Mouse (Mus musculus): Measurements from ENCODE around the gene Vasp. TPM values are rescaled to one million over a fixed set of nuclear protein-coding genes. Genes with fewer than 3 reads are reported as not detected.

Vasp gene
- polyA plus RNA-seq (2012; rRNA removed) = 67.2 and 70.5 TPM in 2 replicates

DNA sequence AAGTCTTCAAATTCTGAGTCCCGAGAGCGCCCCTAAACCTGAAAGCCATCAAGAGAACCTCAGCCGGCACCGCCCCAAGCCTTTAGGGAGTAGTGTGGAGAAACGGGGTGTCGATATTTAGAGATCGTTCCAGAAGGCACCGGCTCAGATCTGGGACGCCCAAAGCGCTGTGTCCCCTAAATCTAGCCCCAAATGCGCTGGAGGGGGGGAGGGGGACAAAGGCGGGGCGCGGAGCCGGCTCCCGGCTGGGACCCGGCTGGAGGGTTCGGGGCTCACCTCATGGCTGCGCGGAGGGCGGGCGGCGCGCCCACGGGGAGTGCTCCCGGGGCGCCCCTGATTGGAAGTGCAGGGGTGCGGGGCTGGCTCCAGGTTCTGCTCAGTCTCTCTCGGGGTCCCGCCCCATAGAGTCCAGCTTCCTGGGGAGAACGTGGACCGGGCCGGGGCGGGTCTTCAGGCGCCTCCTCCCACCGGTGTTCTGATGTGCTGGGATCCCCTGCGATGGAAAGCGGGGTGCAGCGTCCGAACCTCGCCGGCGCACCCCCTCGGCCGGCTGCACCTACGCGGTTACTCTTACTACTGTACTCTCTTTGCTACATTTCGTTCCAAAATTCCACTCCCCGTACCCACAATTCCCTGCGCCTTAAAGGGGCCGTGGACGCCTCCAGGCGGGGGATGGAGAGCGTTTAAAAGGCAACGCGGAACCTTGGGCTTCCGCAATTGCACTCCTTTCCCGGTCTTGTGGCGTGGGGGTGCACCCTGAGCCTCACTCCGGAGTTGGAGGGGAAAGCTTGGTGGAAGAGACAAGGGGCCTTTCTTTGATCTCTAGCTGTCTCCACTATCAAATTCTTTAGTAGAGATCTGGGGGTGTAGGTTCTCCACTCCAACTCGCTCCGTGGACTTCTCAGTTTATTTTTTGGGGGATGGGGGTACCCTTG lies at the start of gene Vasp:
Gene Vasp (minus strand): TSS at position 580 of the 935 bp plus-strand sequence.

DNA sequence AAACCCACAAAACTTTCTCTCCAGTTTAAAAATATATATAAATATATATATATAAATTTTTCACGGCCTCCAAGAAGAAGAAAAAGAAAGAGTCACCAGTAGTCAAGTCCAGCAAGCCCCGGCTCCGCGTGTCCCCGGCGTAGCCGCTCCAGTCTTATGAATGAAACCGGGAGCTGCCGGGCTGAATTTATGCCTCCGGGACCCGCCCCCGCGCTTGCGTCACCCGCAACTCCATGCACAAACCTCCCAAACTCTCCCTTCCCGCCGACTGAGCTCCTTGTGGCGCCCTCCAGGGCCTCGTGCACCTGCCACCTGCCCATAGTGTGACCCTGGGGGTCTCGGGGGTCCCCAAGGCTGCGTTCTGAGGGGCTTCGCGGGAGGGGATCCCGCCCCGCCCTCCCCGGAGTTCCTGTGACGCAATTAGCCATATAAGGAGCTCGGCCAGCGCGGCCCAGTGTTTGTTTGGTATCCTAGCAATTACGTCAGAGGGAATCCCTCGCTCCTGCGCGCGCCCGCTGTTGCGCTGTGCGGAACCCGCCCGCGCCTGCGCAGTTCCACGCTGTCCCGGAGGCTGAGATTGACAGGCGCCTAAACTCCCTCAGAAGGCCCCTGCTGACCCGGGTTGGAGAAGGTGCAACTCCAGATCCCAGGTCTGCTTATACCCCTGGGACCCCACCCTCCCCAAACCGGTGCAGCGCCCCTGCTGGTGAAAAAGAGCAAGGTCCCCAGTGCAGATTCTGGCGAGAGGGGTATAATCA lies 38.4 kb upstream of the Vasp start, which contains the start of gene Fosb:
Gene Fosb (minus strand): TSS at position 168 of the 758 bp plus-strand sequence.

GRCm38 (mm10) chr7:19282385-19282784 lies 10.8 kb upstream of the Vasp start, which contains the start of gene Rtn2:
Gene Rtn2 (plus strand): TSS chr7:19282624.

GRCm38 (mm10) chr7:19279581-19280114 lies 8.0 kb upstream of the Vasp start, which contains the start of gene Ppm1n:
Gene Ppm1n (minus strand): TSS chr7:19280064.

DNA sequence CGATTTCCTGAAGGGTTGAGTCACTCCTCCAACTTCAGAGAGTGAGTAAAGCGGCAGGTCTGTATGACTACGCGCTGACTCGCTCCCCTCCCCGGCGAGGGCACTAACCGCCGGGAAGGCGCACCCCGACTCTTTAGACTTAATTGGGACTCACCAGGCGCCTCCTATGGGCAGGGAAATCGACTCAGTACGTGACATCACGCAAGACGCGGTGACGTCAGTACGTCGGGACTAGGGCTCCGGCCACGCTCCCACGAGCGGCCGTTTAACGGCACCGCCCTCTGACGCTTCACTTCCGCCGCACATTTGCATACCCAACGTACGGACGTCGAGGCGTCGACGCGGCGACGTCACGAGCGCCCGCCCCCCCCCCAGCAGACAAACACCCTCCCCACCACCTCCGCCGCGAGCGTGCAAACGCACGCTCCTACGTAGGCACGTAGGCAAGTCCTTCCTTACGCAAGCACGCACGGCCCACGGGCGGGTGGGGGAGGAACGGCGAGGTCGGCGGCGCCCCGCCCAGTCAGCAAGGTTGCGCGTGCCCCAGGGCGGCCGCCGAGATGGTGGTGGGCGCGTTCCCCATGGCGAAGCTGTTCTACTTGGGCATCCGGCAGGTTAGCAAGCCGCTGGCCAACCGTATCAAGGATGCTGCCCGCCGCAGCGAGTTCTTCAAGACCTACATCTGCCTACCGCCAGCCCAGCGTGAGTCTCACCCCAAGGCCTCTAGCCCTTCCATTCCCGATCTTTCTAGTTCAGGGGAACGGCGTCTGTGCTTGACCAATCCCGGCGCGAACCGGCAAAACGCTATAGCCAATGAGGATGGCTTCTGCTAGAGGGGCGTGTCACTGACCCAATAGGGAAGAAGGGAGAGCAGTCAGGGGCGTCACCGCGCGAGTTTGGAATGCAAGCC lies 43.5 kb downstream of the Vasp start, which contains the start of gene Opa3:
Gene Opa3 (plus strand): TSS at position 452 of the 910 bp plus-strand sequence.

DNA sequence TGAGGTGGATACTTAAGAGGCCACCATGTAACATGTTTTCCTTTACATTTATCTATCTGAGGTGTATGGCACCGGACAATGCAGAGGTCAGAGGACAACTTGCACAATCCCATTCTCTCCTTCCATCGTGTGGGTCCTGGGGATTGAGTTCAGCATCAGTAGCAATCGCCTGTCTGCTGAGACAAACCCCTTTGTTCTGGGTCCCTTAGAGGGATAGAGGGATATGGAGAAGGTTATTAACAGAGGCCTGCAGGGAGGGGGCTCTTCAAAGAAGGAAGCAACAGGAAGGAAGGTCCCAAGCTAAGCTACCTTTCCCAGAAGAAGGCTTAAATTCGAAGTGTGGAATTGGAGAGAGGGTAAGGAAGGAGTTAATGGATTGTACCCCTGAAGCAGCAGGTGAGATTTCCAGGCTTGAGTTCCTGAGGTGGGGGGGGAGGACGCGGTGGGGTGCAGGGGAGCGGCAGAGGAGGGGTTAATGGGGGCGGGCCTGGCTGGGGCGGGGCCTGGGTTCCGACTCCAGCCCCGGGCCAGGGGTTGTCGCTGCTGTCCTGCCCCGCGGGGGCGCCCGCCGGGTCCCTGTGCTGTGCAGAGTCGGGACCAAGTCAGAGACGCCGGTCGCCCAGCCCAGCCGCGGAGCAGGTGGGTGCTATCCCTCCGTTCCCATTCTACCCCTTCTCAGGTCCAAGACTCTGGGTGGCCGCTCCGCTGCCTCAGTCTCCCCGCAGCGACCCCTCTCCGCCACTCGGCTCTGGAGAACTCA lies 59.4 kb downstream of the Vasp start, which contains the start of gene Gpr4:
Gene Gpr4 (plus strand): TSS at position 543 of the 760 bp plus-strand sequence.

Other genes with a start within 250 kb of the Vasp start
- gene Foxa3, start 248.3 kb downstream of the Vasp start, polyA plus RNA-seq (2012; rRNA removed) = 0.57 and 0.67 TPM in 2 replicates
- 84.7 and 90.8 TPM in 2 replicates for gene Sympk, start 247.4 kb downstream of the Vasp start, polyA plus RNA-seq (2012; rRNA removed)
- 0.02 and 0.11 TPM in 2 replicates for gene Rsph6a, start 217.1 kb downstream of the Vasp start, polyA plus RNA-seq (2012; rRNA removed)
- 85.3 and 111 TPM in 2 replicates for gene Dmwd, start 195.6 kb downstream of the Vasp start, polyA plus RNA-seq (2012; rRNA removed)
- 67.7 and 68.8 TPM in 2 replicates for gene Dmpk, start 188.0 kb downstream of the Vasp start, polyA plus RNA-seq (2012; rRNA removed)
- gene Six5, start 177.2 kb downstream of the Vasp start, polyA plus RNA-seq (2012; rRNA removed) = 35.0 and 44.6 TPM in 2 replicates
- 0.97 and 3.3 TPM in 2 replicates for gene Gm4969, start 153.4 kb downstream of the Vasp start, polyA plus RNA-seq (2012; rRNA removed)
- gene Fbxo46, start 152.0 kb downstream of the Vasp start, polyA plus RNA-seq (2012; rRNA removed) = 10.6 and 11.1 TPM in 2 replicates
- 9.8 and 13.3 TPM in 2 replicates for gene Qpctl, start 122.5 kb downstream of the Vasp start, polyA plus RNA-seq (2012; rRNA removed)
- 200 and 212 TPM in 2 replicates for gene Snrpd2, start 122.1 kb downstream of the Vasp start, polyA plus RNA-seq (2012; rRNA removed)
- 2.4 and 3.1 TPM in 2 replicates for gene Gipr, start 105.7 kb downstream of the Vasp start, polyA plus RNA-seq (2012; rRNA removed)
- 26.1 and 34.5 TPM in 2 replicates for gene Eml2, start 95.4 kb downstream of the Vasp start, polyA plus RNA-seq (2012; rRNA removed)
- gene Gpr4, start 59.3 kb downstream of the Vasp start, polyA plus RNA-seq (2012; rRNA removed) = 1.6 and 4.5 TPM in 2 replicates
- gene Opa3, start 43.5 kb downstream of the Vasp start, polyA plus RNA-seq (2012; rRNA removed) = 24.3 and 29.1 TPM in 2 replicates
- gene Ppm1n, start 8.2 kb upstream of the Vasp start, polyA plus RNA-seq (2012; rRNA removed) = 0.10 and 0.32 TPM in 2 replicates
- 46.8 and 47.1 TPM in 2 replicates for gene Rtn2, start 10.8 kb upstream of the Vasp start, polyA plus RNA-seq (2012; rRNA removed)
- 0.06 and 0.07 TPM in 2 replicates for gene Fosb, start 38.2 kb upstream of the Vasp start, polyA plus RNA-seq (2012; rRNA removed)
- gene Ercc1, start 73.0 kb upstream of the Vasp start, polyA plus RNA-seq (2012; rRNA removed) = 63.7 and 67.6 TPM in 2 replicates
- gene Cd3eap, start 87.7 kb upstream of the Vasp start, polyA plus RNA-seq (2012; rRNA removed) = 13.1 and 16.6 TPM in 2 replicates
- gene Ppp1r13l, start 87.9 kb upstream of the Vasp start, polyA plus RNA-seq (2012; rRNA removed) = 11.1 and 11.8 TPM in 2 replicates
- 53.3 and 59.0 TPM in 2 replicates for gene Ercc2, start 110.2 kb upstream of the Vasp start, polyA plus RNA-seq (2012; rRNA removed)
- gene Klc3, start 132.3 kb upstream of the Vasp start, polyA plus RNA-seq (2012; rRNA removed) = 1.8 and 2.0 TPM in 2 replicates
- gene Ckm, start 133.0 kb upstream of the Vasp start, polyA plus RNA-seq (2012; rRNA removed) = 0.40 and 0.76 TPM in 2 replicates
- 33.8 and 41.7 TPM in 2 replicates for gene Mark4, start 187.0 kb upstream of the Vasp start, polyA plus RNA-seq (2012; rRNA removed)
- gene Exoc3l2, start 191.5 kb upstream of the Vasp start, polyA plus RNA-seq (2012; rRNA removed) = 2.1 and 2.9 TPM in 2 replicates
- 6.3 and 9.5 TPM in 2 replicates for gene Bloc1s3, start 236.6 kb upstream of the Vasp start, polyA plus RNA-seq (2012; rRNA removed)
- gene Trappc6a, start 236.6 kb upstream of the Vasp start, polyA plus RNA-seq (2012; rRNA removed) = 36.1 and 56.2 TPM in 2 replicates
- gene Nkpd1, start 246.0 kb upstream of the Vasp start, polyA plus RNA-seq (2012; rRNA removed) = 0.10 and 0.15 TPM in 2 replicates